Mouse (Mus musculus) forebrain, embryonic 13.5 days (tissue): ENCODE measurements at regions not wholly inside any gene's neighbourhood (a gene's known extent, or its start where the extent isn't known, plus 50 kb on each side); places are given as distances from the start of the nearest gene placed in this dataset.

Source experiments
- ATAC-seq: fragments of 200-750 bp; cut with Nextera tagmentation; 2 replicates; pipeline ENCODE4 v1.8.0; 2017
- H3K27ac ChIP-seq: fragments of 300-500 bp; sonication (generic); 2 replicates; pipeline ENCODE4 v1.5.1; 2015; ENCODE audit warnings: inconsistent platforms, mild to moderate bottlenecking, moderate library complexity
- H3K27me3 ChIP-seq: fragments of 300-500 bp; sonication (generic); 2 replicates; pipeline ENCODE4 v1.6.1; 2015; ENCODE audit warnings: mild to moderate bottlenecking, inconsistent platforms
- H3K36me3 ChIP-seq: fragments of 300-500 bp; sonication (generic); 2 replicates; pipeline ENCODE4 v1.6.1; 2015; ENCODE audit warnings: mild to moderate bottlenecking, inconsistent platforms; ENCODE audit not compliant: poor library complexity, severe bottlenecking
- H3K4me1 ChIP-seq: fragments of 300-500 bp; sonication (generic); 2 replicates; pipeline ENCODE4 v1.6.1; 2015; ENCODE audit warnings: inconsistent platforms
- H3K4me2 ChIP-seq: fragments of 300-500 bp; sonication (generic); 2 replicates; pipeline ENCODE4 v1.6.1; 2015; ENCODE audit warnings: inconsistent platforms, mild to moderate bottlenecking, moderate library complexity
- H3K4me3 ChIP-seq: fragments of 300-500 bp; sonication (generic); 2 replicates; pipeline ENCODE4 v1.5.1; 2015; ENCODE audit warnings: mild to moderate bottlenecking, inconsistent platforms
- H3K9ac ChIP-seq: fragments of 300-500 bp; sonication (generic); 2 replicates; pipeline ENCODE4 v1.6.1; 2015; ENCODE audit warnings: mild to moderate bottlenecking, inconsistent platforms
- H3K9me3 ChIP-seq: fragments of 300-500 bp; sonication (generic); replicated peaks from 2 replicates; pipeline ENCODE4 v1.6.1; 2016; ENCODE audit warnings: inconsistent platforms
- WGBS: fragments of 180-500 bp; shearing (Covaris S2); methylation state at CpG from one replicate; pipeline ENCODE4 v1.1.7; 2015; 5-methylcytosine and 5-hydroxymethylcytosine counted together

- no peak overlapping the region for H3K27ac ChIP-seq
- no peak overlapping the region for H3K4me3 ChIP-seq
- H3K36me3 ChIP-seq = no peaks in the 10 kb centered on the region
- no peak overlapping the region for H3K9ac ChIP-seq
- WGBS = 78% methylated on average over 3 of the region's 3 CpGs
- H3K4me2 ChIP-seq = no peak overlapping the region
- no peak for ATAC-seq
- no peaks in the 10 kb centered on the region for H3K9me3 ChIP-seq
- H3K27me3 ChIP-seq = no peaks in the 10 kb centered on the region
- peaks cover 14% of the 10 kb centered on the region for H3K4me1 ChIP-seq
Measured at GRCm38 (mm10) chr7:71937731-71938130, 368.7 kb downstream of the Mctp2 start.

GRCm38 (mm10) chr7:71936690-71937089 is 369.7 kb downstream of the Mctp2 start:
- Histone ChIP-seq H3K4me3 (no peak overlapping the region), H3K27ac (no peak overlapping the region), H3K4me1 (peaks cover 4% of the 10 kb centered on the region), H3K9ac (no peak overlapping the region), H3K4me2 (no peak overlapping the region), H3K27me3 (no peaks in the 10 kb centered on the region), H3K36me3 (no peaks in the 10 kb centered on the region), H3K9me3 (no peaks in the 10 kb centered on the region)
- 77% methylated on average over 4 of the region's 4 CpGs for WGBS
- no peak for ATAC-seq
